Mouse (Mus musculus) lung, adult 2 months (tissue): ENCODE data around the gene Ankrd13b.

Source experiments
- CTCF ChIP-seq: fragments of 200-500 bp; IDR thresholded peaks from 2 replicates; pipeline ENCODE4 v1.5.1; 2011; ENCODE audit warnings: mild to moderate bottlenecking, low read length, control low read depth; ENCODE audit not compliant: insufficient read depth
- POLR2A ChIP-seq: fragments of 200-500 bp; IDR thresholded peaks from 2 replicates; pipeline ENCODE4 v1.6.1; 2011; ENCODE audit warnings: low read depth, mild to moderate bottlenecking, control low read depth, low read length, borderline replicate concordance; ENCODE audit errors: extremely low read depth

DNA sequence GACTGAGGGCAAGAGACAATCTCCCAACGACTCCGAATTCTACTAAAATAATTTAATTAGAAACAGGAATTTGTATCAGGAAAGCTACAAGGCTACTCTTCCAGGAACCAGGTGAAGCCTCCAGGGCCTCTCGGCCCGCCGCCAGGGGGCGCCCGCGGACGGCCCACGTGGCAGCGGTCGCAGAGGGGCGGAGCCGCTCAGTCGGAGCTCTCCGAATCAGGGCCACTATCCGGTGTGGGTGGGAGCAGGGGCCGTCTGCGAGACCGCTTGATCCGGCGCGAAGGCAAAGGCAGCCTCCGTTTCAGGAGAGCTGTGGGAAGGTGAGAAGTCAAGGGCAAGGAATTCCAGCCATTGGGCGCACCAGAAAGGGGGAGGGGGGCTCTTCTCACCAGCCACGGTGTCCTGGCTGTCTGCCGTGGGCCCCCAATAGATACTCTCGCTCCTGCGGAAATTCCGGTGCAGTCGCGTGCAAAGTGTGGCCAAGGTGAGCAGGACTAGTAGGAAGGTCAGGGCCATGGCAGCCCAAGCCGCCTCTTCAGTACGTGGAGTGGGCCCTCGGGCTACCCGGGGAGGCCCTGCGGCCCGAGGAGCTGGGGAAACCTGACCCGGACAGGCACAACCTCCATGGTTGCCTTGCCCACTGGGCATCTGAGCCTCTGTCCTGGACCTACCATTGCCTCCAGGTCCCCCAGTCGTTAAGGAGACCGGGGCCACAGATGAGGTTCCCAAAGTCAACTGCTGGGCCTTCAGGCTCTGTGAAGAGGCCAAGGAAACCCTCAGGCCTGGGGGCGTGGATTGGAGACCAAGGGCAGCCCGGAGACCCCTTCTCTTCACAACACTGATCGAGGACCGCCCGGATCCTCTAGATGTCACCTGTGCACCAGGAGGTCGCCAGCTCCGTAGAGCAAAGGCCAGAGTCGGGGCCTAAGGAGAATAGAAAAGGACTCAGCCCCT lies 18.9 kb upstream of the Ankrd13b start:
- TF ChIP-seq POLR2A (no peak), CTCF (peak; percentile 40)
